Mouse (Mus musculus): ENCODE data around the gene Nedd9.

GRCm38 (mm10) chr13:41285448-41285847, 201.7 kb downstream of the Nedd9 start:
- TF ChIP-seq HCFC1 (IDR thresholded peaks at IDR 0.05; ENCODE audit: low read depth, low read length) (no peak), POLR2A (IDR thresholded peaks at IDR 0.05; ENCODE audit: low read depth, low read length) (no peak), MAX (IDR thresholded peaks at IDR 0.05; ENCODE audit: low read length) (no peak), MAFK (IDR thresholded peaks at IDR 0.05; ENCODE audit: insufficient replicate concordance, low read length) (no peak), CTCF (conservative IDR thresholded peaks at IDR 0.05 in 1 of 2, IDR thresholded peaks at IDR 0.05 in 1 of 2; ENCODE audit: low read depth in 2 of 2, low read length in 2 of 2) (no peak), KAT2A (IDR thresholded peaks at IDR 0.05; ENCODE audit: insufficient replicate concordance, low read length) (no peak), SMC3 (IDR thresholded peaks at IDR 0.05; ENCODE audit: low read depth, low read length) (no peak)
